Comparison of ENCODE assay signal across 26 mouse cellular contexts in the genomic region with DNA sequence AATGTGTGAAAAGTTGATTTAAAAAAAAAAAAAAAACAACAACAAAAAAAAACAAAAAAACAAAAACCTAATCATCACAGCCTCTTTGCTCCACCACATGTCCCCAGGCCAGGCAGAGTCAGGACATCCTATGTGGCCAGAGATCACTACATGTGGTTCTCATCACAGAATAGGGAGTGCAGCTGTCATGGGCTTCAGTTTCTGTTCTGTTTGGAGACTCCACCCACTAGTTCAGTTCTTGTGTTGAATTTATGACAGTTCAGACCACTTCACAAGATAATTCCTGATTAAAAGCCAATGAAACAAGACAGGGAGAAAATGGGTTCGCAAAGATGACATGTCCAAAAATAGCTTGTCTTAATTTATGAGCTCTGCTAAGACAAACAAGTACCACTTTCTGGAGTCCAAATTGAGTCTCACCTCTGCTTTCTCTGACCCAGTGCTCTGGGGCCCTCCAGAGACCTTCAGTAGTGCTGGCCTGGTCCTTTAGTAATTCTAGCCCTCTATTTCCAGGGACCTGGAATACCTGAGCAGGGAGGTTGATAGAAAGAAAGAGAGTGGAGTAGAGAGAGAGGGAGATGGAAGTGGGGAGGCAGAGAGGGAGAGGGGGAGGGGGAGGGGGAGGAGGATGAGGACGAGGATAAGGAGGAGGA.
A peak's percentile ranks its signal among the peaks of the same experiment; 100 is the strongest.
DNase-seq lines count a peak whose midpoint lies in the region; ATAC-seq and TF ChIP-seq lines count a peak whose summit lies in the region.
"Had no signal": no experiment of that assay in that cellular context is flagged by ENCODE, and none has a peak within 500 bp of the region (broad histone marks: within the 10 kb centered on the region; RNA-seq: fewer than 3 reads in every experiment).

No protein-coding gene starts in this region.

- no peaks in the 10 kb centered on the region for H3K36me3 ChIP-seq in kidney, embryonic 14.5 days (ENCODE audit: control insufficient read depth, insufficient read depth, low read length)
- H3K36me3 ChIP-seq in CH12.LX (replicated peaks in 1 of 2; ENCODE audit: control insufficient read depth in 1 of 2, insufficient read depth in 1 of 2, low read length in 1 of 2), result no peaks in the 10 kb centered on the region
- no peaks in the 10 kb centered on the region for H3K36me3 ChIP-seq in forebrain, embryonic 13.5 days (ENCODE audit: poor library complexity, severe bottlenecking)
- H3K36me3 ChIP-seq: embryonic facial prominence, embryonic 12.5 days; forebrain, embryonic 15.5 days; G1E; heart, embryonic 13.5 days; hindbrain, embryonic 15.5 days; intestine, embryonic 15.5 days; stomach, embryonic 15.5 days had no signal

- in situ Hi-C loops in CH12.LX (cut with MboI; ENCODE audit: low pct_ligation_motif_present, low pct_unique_long_range_greater_than_20kb, low sequenced_read_pairs), result no loop called here

- WGBS in kidney, embryonic 14.5 days, result 16% methylated on average over 2 of the region's 2 CpGs
- 85% methylated on average over 2 of the region's 2 CpGs for WGBS in forebrain, embryonic 13.5 days

- no peak overlapping the region for H3K4me2 ChIP-seq in kidney, embryonic 14.5 days (replicated peaks; ENCODE audit: low read depth, low read length)
- no peak overlapping the region for H3K4me2 ChIP-seq in CH12.LX (ENCODE audit: insufficient read depth, low read depth, poor library complexity, severe bottlenecking)
- H3K4me2 ChIP-seq in forebrain, embryonic 13.5 days, result no peak overlapping the region
- H3K4me2 ChIP-seq: embryonic facial prominence, embryonic 12.5 days; forebrain, embryonic 15.5 days; heart, embryonic 13.5 days; hindbrain, embryonic 15.5 days; intestine, embryonic 15.5 days; stomach, embryonic 15.5 days had no signal

- no peak for DNase-seq in kidney, postnatal 25 days
- DNase-seq in 416B (ENCODE audit: low read depth) (peak; percentile 17), CH12.LX (ENCODE audit: extremely low read depth) (peak; percentile 3)
- peak; percentile 51 for DNase-seq in kidney, postnatal 14 days
- DNase-seq: adrenal gland, postnatal 25 days; cerebellum, adult 11 months; cerebellum, postnatal 25 days; gastrocnemius, postnatal 36 days; heart, postnatal 36 days; liver; right cerebral cortex, postnatal 25 days; thymus, adult 18-20 months; thymus, postnatal 4 days had no signal

- H3K27me3 ChIP-seq in kidney, embryonic 14.5 days (ENCODE audit: control insufficient read depth, insufficient read depth, low read length), result no peaks in the 10 kb centered on the region
- H3K27me3 ChIP-seq in CH12.LX (replicated peaks), result no peaks in the 10 kb centered on the region
- no peaks in the 10 kb centered on the region for H3K27me3 ChIP-seq in forebrain, embryonic 13.5 days
- H3K27me3 ChIP-seq: embryonic facial prominence, embryonic 12.5 days; forebrain, embryonic 15.5 days; heart, embryonic 13.5 days; hindbrain, embryonic 15.5 days; intestine, embryonic 15.5 days; stomach, embryonic 15.5 days had no signal

- no peak for TF ChIP-seq EP300 in CH12.LX (IDR thresholded peaks at IDR 0.05; ENCODE audit: low read length)

- dilution Hi-C loops in CH12.LX (cut with MboI; ENCODE audit: extremely low pct_ligation_motif_present, extremely low pct_unique_long_range_greater_than_20kb, low sequenced_read_pairs), result no loop called here

- no peaks in the 10 kb centered on the region for H3K4me1 ChIP-seq in kidney, embryonic 14.5 days (ENCODE audit: control insufficient read depth, insufficient read depth, low read length)
- H3K4me1 ChIP-seq in CH12.LX (ENCODE audit: control insufficient read depth in 1 of 2, insufficient read depth in 2 of 2), result no peaks in the 10 kb centered on the region
- no peaks in the 10 kb centered on the region for H3K4me1 ChIP-seq in forebrain, embryonic 13.5 days
- H3K4me1 ChIP-seq: embryonic facial prominence, embryonic 12.5 days; forebrain, embryonic 15.5 days; heart, embryonic 13.5 days; hindbrain, embryonic 15.5 days; intestine, embryonic 15.5 days; stomach, embryonic 15.5 days had no signal

- H3K9me3 ChIP-seq in kidney, embryonic 14.5 days (ENCODE audit: control insufficient read depth, low read length), result no peaks in the 10 kb centered on the region
- H3K9me3 ChIP-seq in CH12.LX (replicated peaks; ENCODE audit: low read length), result no peaks in the 10 kb centered on the region
- H3K9me3 ChIP-seq in forebrain, embryonic 13.5 days (replicated peaks), result no peaks in the 10 kb centered on the region
- H3K9me3 ChIP-seq: embryonic facial prominence, embryonic 12.5 days; forebrain, embryonic 15.5 days; heart, embryonic 13.5 days; hindbrain, embryonic 15.5 days; intestine, embryonic 15.5 days; stomach, embryonic 15.5 days had no signal

- no peak overlapping the region for H3K9ac ChIP-seq in kidney, embryonic 14.5 days (ENCODE audit: low read depth, low read length)
- no peak overlapping the region for H3K9ac ChIP-seq in CH12.LX (ENCODE audit: insufficient read depth, low read depth)
- no peak overlapping the region for H3K9ac ChIP-seq in forebrain, embryonic 13.5 days
- H3K9ac ChIP-seq: embryonic facial prominence, embryonic 12.5 days; forebrain, embryonic 15.5 days; heart, embryonic 13.5 days; hindbrain, embryonic 15.5 days; intestine, embryonic 15.5 days; stomach, embryonic 15.5 days had no signal

- H3K27ac ChIP-seq in kidney, embryonic 14.5 days (ENCODE audit: low read depth, low read length), result no peak overlapping the region
- H3K27ac ChIP-seq in CH12.LX (ENCODE audit: insufficient read depth, low read depth), result no peak overlapping the region
- no peak overlapping the region for H3K27ac ChIP-seq in forebrain, embryonic 13.5 days
- H3K27ac ChIP-seq: embryonic facial prominence, embryonic 12.5 days; forebrain, embryonic 15.5 days; heart, embryonic 13.5 days; hindbrain, embryonic 15.5 days; intestine, embryonic 15.5 days; layer of hippocampus, adult 2 months; stomach, embryonic 15.5 days had no signal

- no peak for TF ChIP-seq CTCF in CH12.LX (conservative IDR thresholded peaks at IDR 0.05 in 1 of 2, IDR thresholded peaks at IDR 0.05 in 1 of 2; ENCODE audit: low read depth in 2 of 2, low read length in 2 of 2)

- peak; percentile 78 for ATAC-seq in kidney, embryonic 14.5 days (ENCODE audit: low FRiP score, low TSS enrichment)
- ATAC-seq in CD4-positive, CD25-positive, alpha-beta regulatory T cell, adult 4 months, result no peak
- no peak for ATAC-seq in forebrain, embryonic 13.5 days
- ATAC-seq: forebrain, embryonic 15.5 days; intestine, embryonic 15.5 days; midbrain, embryonic 16.5 days had no signal

- H3K4me3 ChIP-seq in kidney, embryonic 14.5 days (ENCODE audit: low read length), result no peak overlapping the region
- H3K4me3 ChIP-seq in CH12.LX (replicated peaks in 1 of 3; ENCODE audit: low read depth in 2 of 3, low read length in 2 of 3, poor library complexity in 1 of 3), result no peak overlapping the region
- no peak overlapping the region for H3K4me3 ChIP-seq in forebrain, embryonic 13.5 days
- H3K4me3 ChIP-seq: embryonic facial prominence, embryonic 12.5 days; erythroblast, embryonic 14.5 days; forebrain, embryonic 15.5 days; heart, embryonic 13.5 days; hindbrain, embryonic 15.5 days; intestine, embryonic 15.5 days; layer of hippocampus, adult 2 months; stomach, embryonic 15.5 days had no signal

- TF ChIP-seq RAD21 in CH12.LX (IDR thresholded peaks at IDR 0.05; ENCODE audit: low read depth, low read length), result no peak

- TF ChIP-seq POLR2A in CH12.LX (IDR thresholded peaks at IDR 0.05; ENCODE audit: low read depth, low read length), result no peak

- H3K79me2 ChIP-seq in CH12.LX (replicated peaks; ENCODE audit: control insufficient read depth, extremely low read depth, insufficient read depth, poor library complexity, severe bottlenecking), result no peaks in the 10 kb centered on the region

TF ChIP-seq in CH12.LX, 34 proteins besides CTCF, POLR2A, EP300 and RAD21:
- no peak for TF ChIP-seq JUN (IDR thresholded peaks at IDR 0.05; ENCODE audit: insufficient read depth, low read depth, low read length)
- no peak for TF ChIP-seq POLR2AphosphoS2 (IDR thresholded peaks at IDR 0.05; ENCODE audit: low read depth, low read length)
- no peak for TF ChIP-seq MAFK (IDR thresholded peaks at IDR 0.05; ENCODE audit: insufficient replicate concordance, low read length)
- no peak for TF ChIP-seq SIN3A (IDR thresholded peaks at IDR 0.05; ENCODE audit: low read length)
- no peak for TF ChIP-seq ZKSCAN1 (IDR thresholded peaks at IDR 0.05; ENCODE audit: borderline replicate concordance, low read depth, low read length)
- TF ChIP-seq MYC (IDR thresholded peaks at IDR 0.05; ENCODE audit: low read depth, low read length), result no peak
- TF ChIP-seq HCFC1 (IDR thresholded peaks at IDR 0.05; ENCODE audit: low read depth, low read length), result no peak
- no peak for TF ChIP-seq UBTF (IDR thresholded peaks at IDR 0.05; ENCODE audit: low read depth, low read length)
- no peak for TF ChIP-seq JUND (conservative IDR thresholded peaks at IDR 0.05; ENCODE audit: low read depth, low read length)
- no peak for TF ChIP-seq MAZ (IDR thresholded peaks at IDR 0.05; ENCODE audit: low read depth, low read length)
- TF ChIP-seq USF2 (conservative IDR thresholded peaks at IDR 0.05; ENCODE audit: low read depth, low read length), result no peak
- no peak for TF ChIP-seq MXI1 (IDR thresholded peaks at IDR 0.05; ENCODE audit: low read depth, low read length)

Comparison
In these comparisons a context has a peak if more than half of its experiments do, and no peak if none do; other contexts are left out.
1. DNase-seq: peak in 416B (single experiment), CH12.LX (single experiment) and kidney, postnatal 14 days (single experiment); none in kidney, postnatal 25 days (0 of 2).